Comparison of ENCODE assay signal across 17 mouse cellular contexts in the genomic region with DNA sequence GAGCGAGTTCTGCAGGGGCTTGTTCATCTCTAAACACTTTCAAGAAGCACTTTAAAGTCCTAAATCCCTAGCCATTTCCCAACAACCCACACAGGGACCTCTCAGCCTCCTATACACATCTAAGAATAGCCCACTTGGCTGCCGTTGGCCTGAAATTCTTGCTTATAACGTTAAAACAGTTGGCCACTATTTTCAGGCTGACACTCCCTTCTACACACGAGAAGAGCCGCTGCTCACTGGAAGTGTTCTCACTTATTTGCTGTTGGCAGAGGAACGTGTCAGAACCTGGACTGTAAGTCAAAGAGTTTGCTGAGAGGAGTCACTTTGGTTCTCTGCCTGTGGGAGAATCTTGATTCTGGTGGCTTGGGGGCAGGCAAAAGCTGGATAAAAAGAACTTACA. TPM values are rescaled to one million over a fixed set of nuclear protein-coding genes. Genes with fewer than 3 reads are reported as not detected.
"Had no signal": no experiment of that assay in that cellular context is flagged by ENCODE, and none has a peak within 500 bp of the region (broad histone marks: within the 10 kb centered on the region; RNA-seq: fewer than 3 reads in every experiment).

No protein-coding gene starts in this region.

- H3K4me3 ChIP-seq: limb, embryonic 10.5 days; liver, embryonic 13.5 days; lung, embryonic 15.5 days; midbrain, embryonic 12.5 days; neural tube, embryonic 13.5 days had no signal

- H3K9me3 ChIP-seq: limb, embryonic 10.5 days; liver, embryonic 13.5 days; lung, embryonic 15.5 days; midbrain, embryonic 12.5 days; neural tube, embryonic 13.5 days had no signal

- H3K4me2 ChIP-seq: liver, embryonic 13.5 days; lung, embryonic 15.5 days; midbrain, embryonic 12.5 days; neural tube, embryonic 13.5 days had no signal

- ATAC-seq: intestine, postnatal 0 days; liver, postnatal 0 days; midbrain, embryonic 16.5 days had no signal

- H3K27ac ChIP-seq: limb, embryonic 10.5 days; liver, embryonic 13.5 days; lung, embryonic 15.5 days; midbrain, embryonic 12.5 days; neural tube, embryonic 13.5 days; stomach, postnatal 0 days had no signal

- H3K27me3 ChIP-seq: liver, embryonic 13.5 days; neural tube, embryonic 13.5 days had no signal

- DNase-seq: kidney, adult 8-10 months; kidney, postnatal 25 days; liver, embryonic 13.5 days; liver, postnatal 0 days; thymus, adult 18-20 months; thymus, postnatal 25 days had no signal

- H3K36me3 ChIP-seq: limb, embryonic 10.5 days; liver, embryonic 13.5 days; lung, embryonic 15.5 days; midbrain, embryonic 12.5 days; neural tube, embryonic 13.5 days had no signal

- H3K4me1 ChIP-seq: limb, embryonic 10.5 days; liver, embryonic 13.5 days; lung, embryonic 15.5 days; midbrain, embryonic 12.5 days; neural tube, embryonic 13.5 days had no signal

- H3K9ac ChIP-seq: liver, embryonic 13.5 days; liver, postnatal 0 days; lung, embryonic 15.5 days; midbrain, embryonic 12.5 days; neural tube, embryonic 13.5 days had no signal

RNA-seq across cellular contexts. Expression of gene A830031A19Rik, which starts 30.8 kb away (rescaled TPM):
- total RNA-seq: megakaryocyte-erythroid progenitor cell, adult 5-6 weeks had no signal
- polyA plus RNA-seq: intestine, postnatal 0 days; kidney, embryonic 16.5 days; limb, embryonic 10.5 days; limb, embryonic 14.5 days; liver, embryonic 13.5 days; liver, postnatal 0 days; lung, embryonic 15.5 days; midbrain, embryonic 12.5 days; midbrain, embryonic 16.5 days; neural tube, embryonic 13.5 days; stomach, postnatal 0 days; urinary bladder, adult 2 months had no signal
